Mouse (Mus musculus) layer of hippocampus, postnatal 25 days (tissue): ENCODE results near the gene Ffar4. TPM values are rescaled to one million over a fixed set of nuclear protein-coding genes. Genes with fewer than 3 reads are reported as not detected.

Experiments
- DNase-seq, 2 experiments: peaks; one replicate each; pipeline ENCODE4 v3.0.0; 2022; ENCODE audit warnings: mixed read lengths in 2 of 2, low spot score in 1 of 2; ENCODE audit errors: extremely low spot score in 1 of 2
- total RNA-seq, 2 experiments: library from RNA; stranded (reverse); gene quantifications; 2 replicates each; pipeline ENCODE4 v1.2.3; 2021

Ffar4 gene
- total RNA-seq, 2 experiments from 2014 or later, result not detected

GRCm38 (mm10) chr19:38091512-38091985, 5.3 kb upstream of the Ffar4 start:
- DNase-seq, result no peak

- no peak for DNase-seq
These were observed 640 bp upstream of the Ffar4 start for GRCm38 (mm10) chr19:38096231-38096630.

- no peak for DNase-seq
These were observed 11.0 kb downstream of the Ffar4 start for GRCm38 (mm10) chr19:38107871-38108270.

- no peak for DNase-seq
These were observed 12.8 kb downstream of the Ffar4 start for GRCm38 (mm10) chr19:38109506-38110242.

- no peak for DNase-seq
These were observed 14.2 kb downstream of the Ffar4 start for GRCm38 (mm10) chr19:38111056-38111455.

GRCm38 (mm10) chr19:38112575-38112974, 15.7 kb downstream of the Ffar4 start:
- no peak for DNase-seq

- no peak for DNase-seq
These were observed 18.1 kb downstream of the Ffar4 start for GRCm38 (mm10) chr19:38114834-38115491.

GRCm38 (mm10) chr19:38120123-38120760, 23.4 kb downstream of the Ffar4 start:
- no peak for DNase-seq

GRCm38 (mm10) chr19:38123921-38124320, 27.1 kb downstream of the Ffar4 start:
- no peak for DNase-seq

- peak; percentile 10 to 11 for DNase-seq
These were observed 27.7 kb downstream of the Ffar4 start for GRCm38 (mm10) chr19:38124401-38125218.

- no peak for DNase-seq
These were observed 28.3 kb downstream of the Ffar4 start, which contains the start of gene Rbp4 for GRCm38 (mm10) chr19:38125219-38125610. TSS of gene Rbp4 (minus strand) at chr19:38125281.

GRCm38 (mm10) chr19:38126656-38127055, 29.8 kb downstream of the Ffar4 start:
- no peak for DNase-seq

GRCm38 (mm10) chr19:38132481-38132880, 35.6 kb downstream of the Ffar4 start, which contains the start of gene Pde6c:
TSS of gene Pde6c (plus strand) at chr19:38132781.
- DNase-seq, result no peak

- DNase-seq, result no peak
These were observed 37.1 kb downstream of the Ffar4 start for GRCm38 (mm10) chr19:38133986-38134385.

GRCm38 (mm10) chr19:38134806-38135205, 37.9 kb downstream of the Ffar4 start:
- DNase-seq, result no peak

GRCm38 (mm10) chr19:38143540-38144271, 46.8 kb downstream of the Ffar4 start:
- DNase-seq, result no peak

- DNase-seq, result no peak
These were observed 59.4 kb downstream of the Ffar4 start for GRCm38 (mm10) chr19:38156243-38156642.

GRCm38 (mm10) chr19:38161648-38162354, 64.9 kb downstream of the Ffar4 start:
- DNase-seq, result no peak
